Mouse (Mus musculus): Measurements from ENCODE around the gene Mzf1. TPM values are rescaled to one million over a fixed set of nuclear protein-coding genes. Genes with fewer than 3 reads are reported as not detected.

Gene Mzf1
- 1.1 and 1.6 TPM in 2 replicates for polyA plus RNA-seq (2012; rRNA removed; ENCODE audit: low replicate concordance)

DNA sequence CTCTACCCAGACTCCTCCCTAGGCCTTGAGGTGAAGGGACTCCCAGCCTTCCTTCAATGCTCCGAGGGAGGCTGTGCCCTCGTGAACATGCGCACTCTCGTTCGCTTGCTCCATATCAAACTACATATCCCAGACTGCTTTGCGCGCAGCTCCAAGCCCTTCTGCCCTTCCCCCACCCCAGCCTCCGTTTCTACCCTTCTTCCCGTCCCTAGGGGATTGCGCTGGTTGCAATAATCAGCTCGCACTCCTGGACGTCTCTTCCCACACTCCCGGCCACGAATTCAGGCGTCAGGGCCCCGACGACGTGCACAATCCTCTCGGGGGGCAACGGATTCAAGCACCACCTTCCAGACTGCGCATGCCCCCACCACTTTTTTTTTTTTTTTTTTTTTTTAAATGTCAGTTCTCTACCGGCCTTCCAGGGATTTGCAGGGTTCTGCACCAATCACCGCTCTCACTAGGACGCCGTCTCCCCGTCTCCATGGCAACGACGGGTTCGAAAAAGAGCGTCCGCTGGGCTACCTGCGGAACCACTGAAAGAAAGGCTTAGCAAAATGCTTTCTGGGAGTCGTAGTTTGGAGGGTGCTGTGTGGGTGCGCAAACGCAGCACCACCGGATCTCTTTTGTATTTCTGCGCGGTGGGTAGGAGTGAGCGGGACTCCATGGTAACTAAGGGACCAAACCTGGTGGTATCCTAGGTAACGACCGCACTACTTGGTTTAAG, at the start of gene Mzf1:
Gene Mzf1, minus strand, starts transcription at position 478 of the 724 bp plus-strand sequence.

GRCm38 (mm10) chr7:13095073-13095472, 40.5 kb upstream of the Mzf1 start, which contains the start of gene Vmn1r85:
Gene Vmn1r85 (minus strand): TSS chr7:13095173.

GRCm38 (mm10) chr7:13037901-13038555, 16.5 kb downstream of the Mzf1 start, which contains the start of gene Ube2m:
Gene Ube2m (minus strand): TSS chr7:13038275.

DNA sequence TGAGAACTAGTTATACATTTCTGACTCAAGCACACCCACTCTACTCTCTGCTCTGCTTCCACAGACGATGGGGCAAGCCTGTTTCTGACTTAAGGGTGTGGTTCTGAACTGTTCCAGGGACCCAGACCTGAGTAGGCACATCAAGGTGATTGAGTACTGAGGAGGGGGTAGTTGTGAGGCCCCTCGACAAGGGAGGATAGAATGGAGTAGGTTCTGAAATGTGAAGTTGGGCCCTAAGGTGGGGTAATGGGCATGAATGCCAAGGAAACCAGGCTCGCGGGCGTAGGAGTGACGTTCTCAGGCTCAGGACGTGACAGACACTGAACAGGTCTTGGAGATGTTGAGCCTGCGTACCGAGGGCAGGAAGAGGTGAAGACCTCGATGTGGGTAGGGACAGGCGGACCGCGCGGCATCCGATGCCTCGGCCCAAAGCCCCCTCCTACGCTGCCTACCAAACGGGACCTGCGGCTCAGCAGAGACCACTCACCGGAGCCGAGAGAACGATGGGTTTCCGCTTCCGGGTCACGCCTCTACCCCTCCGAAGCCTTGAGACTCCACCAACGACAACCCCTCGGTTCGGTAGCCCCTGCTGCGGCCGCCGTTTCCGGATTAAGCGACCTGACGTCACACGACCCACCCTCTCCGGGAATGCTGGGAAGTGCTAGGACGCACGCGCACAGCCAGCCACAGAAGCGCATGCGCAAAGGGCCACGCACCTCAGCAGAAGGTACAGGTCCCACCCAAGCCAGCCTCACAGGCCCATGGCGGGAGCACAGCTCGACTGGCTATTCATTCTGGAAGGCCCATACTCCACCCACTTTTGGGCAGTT, 20.2 kb downstream of the Mzf1 start, which contains the start of gene Chmp2a:
Gene Chmp2a, minus strand, starts transcription at position 660 of the 830 bp plus-strand sequence.

DNA sequence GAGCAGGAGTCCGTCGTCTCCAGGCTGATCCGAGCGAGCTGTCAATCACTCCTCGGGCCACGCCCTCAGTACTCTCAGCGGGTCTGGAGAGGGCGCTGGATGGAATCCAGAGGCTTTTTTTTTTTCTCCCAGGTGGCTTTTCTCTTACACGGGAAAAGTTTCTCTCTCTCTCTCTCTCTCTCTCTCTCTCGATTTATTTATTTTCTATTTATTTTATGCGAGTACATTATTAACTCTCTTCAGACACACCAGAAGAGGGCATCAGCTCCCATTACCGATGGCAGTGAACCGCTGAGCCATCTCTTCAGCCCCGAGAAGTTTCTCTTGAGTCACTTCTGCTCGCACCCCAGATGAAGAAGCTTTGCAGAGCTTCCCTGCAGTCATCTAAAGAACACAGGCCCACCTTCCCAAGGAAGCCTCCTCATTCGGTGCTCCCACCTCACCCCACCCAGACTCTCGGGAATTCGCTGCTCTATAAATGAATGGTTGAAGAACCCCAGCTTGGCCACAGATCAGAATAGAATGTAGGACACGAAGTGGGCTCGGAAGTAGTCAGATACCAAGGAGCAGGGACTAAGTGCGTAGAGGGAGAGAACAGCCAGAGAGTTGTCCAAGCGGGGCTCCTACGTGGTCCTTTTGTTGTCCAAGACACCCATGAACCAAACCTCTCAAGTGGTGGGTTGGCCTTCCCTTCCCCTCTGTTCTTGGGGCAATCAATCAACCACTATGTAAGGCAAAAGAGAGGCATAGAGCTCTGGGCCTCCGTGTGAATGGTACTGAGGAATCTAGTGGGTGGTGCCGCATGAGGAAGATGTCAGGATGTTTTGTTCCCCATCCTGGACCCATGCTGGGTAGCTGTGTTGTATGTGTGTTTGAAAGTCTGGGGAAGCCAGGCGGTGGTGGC, 44.3 kb downstream of the Mzf1 start, which contains the start of gene Zbtb45:
Gene Zbtb45, minus strand, starts transcription at position 30 of the 904 bp plus-strand sequence.

DNA sequence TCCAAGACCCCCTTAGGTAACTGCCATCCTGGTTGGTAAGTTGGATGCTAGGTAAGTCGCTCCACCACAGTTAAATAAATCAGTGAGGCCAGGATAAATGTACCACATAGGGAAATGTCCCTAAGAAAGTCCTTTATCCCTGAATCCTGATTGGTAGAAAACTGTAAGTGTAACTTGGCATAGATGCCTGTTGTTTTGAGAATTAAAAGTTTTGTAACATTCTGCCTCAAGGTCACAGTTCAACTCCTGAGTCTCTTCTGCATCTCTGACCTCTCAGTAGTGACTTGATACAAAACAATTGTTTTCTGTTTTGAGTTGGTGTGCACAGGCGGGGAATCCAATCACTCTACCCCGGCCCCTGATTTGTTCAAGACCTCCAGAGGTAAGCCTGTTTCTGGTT, 55.7 kb downstream of the Mzf1 start, which contains the start of gene Trim28:
Gene Trim28, plus strand, starts transcription at position 264 of the 400 bp plus-strand sequence.

DNA sequence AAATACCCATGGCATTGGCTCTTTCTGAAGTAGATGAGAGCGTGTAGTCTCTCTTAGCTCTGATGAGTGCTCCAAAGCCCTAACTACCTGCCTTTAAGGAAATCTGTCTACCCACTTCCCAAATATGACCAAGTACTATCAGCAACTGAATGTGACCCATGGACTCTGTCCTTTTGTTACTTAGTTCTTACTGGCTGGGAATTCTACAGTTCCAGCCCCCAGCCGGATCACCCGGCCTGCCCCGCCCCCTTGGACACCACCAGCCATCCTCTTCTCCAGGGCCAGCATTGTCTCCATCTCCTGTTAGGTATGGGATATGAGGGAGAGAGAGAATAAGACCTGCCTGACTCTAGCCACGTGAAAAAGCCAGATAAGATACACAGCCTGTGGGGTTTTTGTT, 56.5 kb downstream of the Mzf1 start, which contains the start of gene Slc27a5:
Gene Slc27a5, minus strand, starts transcription at position 140 of the 400 bp plus-strand sequence.

Other genes starting within 250 kb of the Mzf1 start
- gene Zfp329, start 235.9 kb downstream of the Mzf1 start, polyA plus RNA-seq (2012; rRNA removed; ENCODE audit: low replicate concordance): 0.04 and 0.11 TPM in 2 replicates
- 4.8 and 5.0 TPM in 2 replicates for gene Zfp110, start 220.0 kb downstream of the Mzf1 start, polyA plus RNA-seq (2012; rRNA removed; ENCODE audit: low replicate concordance)
- 0.16 TPM in 1 of 2 replicates, not detected in the other for gene Zfp128, start 173.6 kb downstream of the Mzf1 start, polyA plus RNA-seq (2012; rRNA removed; ENCODE audit: low replicate concordance)
- 3.3 and 4.4 TPM in 2 replicates for gene Zscan22, start 156.9 kb downstream of the Mzf1 start, polyA plus RNA-seq (2012; rRNA removed; ENCODE audit: low replicate concordance)
- gene Rps5, start 132.5 kb downstream of the Mzf1 start, polyA plus RNA-seq (2012; rRNA removed; ENCODE audit: low replicate concordance): 923 and 1,500 TPM in 2 replicates
- gene Rnf225, start 127.3 kb downstream of the Mzf1 start, polyA plus RNA-seq (2012; rRNA removed; ENCODE audit: low replicate concordance): 0.14 and 0.33 TPM in 2 replicates
- 2.2 and 3.4 TPM in 2 replicates for gene Zfp324, start 88.9 kb downstream of the Mzf1 start, polyA plus RNA-seq (2012; rRNA removed; ENCODE audit: low replicate concordance)
- gene Zfp446, start 76.9 kb downstream of the Mzf1 start, polyA plus RNA-seq (2012; rRNA removed; ENCODE audit: low replicate concordance): 1.6 and 2.4 TPM in 2 replicates
- 0.53 and 1.1 TPM in 2 replicates for gene Slc27a5, start 56.6 kb downstream of the Mzf1 start, polyA plus RNA-seq (2012; rRNA removed; ENCODE audit: low replicate concordance)
- gene Trim28, start 55.6 kb downstream of the Mzf1 start, polyA plus RNA-seq (2012; rRNA removed; ENCODE audit: low replicate concordance): 163 and 224 TPM in 2 replicates
- 40.6 and 44.7 TPM in 2 replicates for gene Zbtb45, start 44.7 kb downstream of the Mzf1 start, polyA plus RNA-seq (2012; rRNA removed; ENCODE audit: low replicate concordance)
- 34.9 and 69.3 TPM in 2 replicates for gene Chmp2a, start 20.0 kb downstream of the Mzf1 start, polyA plus RNA-seq (2012; rRNA removed; ENCODE audit: low replicate concordance)
- 110 and 111 TPM in 2 replicates for gene Ube2m, start 16.5 kb downstream of the Mzf1 start, polyA plus RNA-seq (2012; rRNA removed; ENCODE audit: low replicate concordance)
- gene Vmn1r85, start 40.4 kb upstream of the Mzf1 start, polyA plus RNA-seq (2012; rRNA removed; ENCODE audit: low replicate concordance): not detected in 2 replicates
- gene Vmn1r86, start 65.2 kb upstream of the Mzf1 start, polyA plus RNA-seq (2012; rRNA removed; ENCODE audit: low replicate concordance): not detected in 2 replicates
- gene Vmn1r87, start 85.4 kb upstream of the Mzf1 start, polyA plus RNA-seq (2012; rRNA removed; ENCODE audit: low replicate concordance): not detected in 2 replicates
- not detected in 2 replicates for gene Vmn1r88, start 104.8 kb upstream of the Mzf1 start, polyA plus RNA-seq (2012; rRNA removed; ENCODE audit: low replicate concordance)
- not detected in 2 replicates for gene Vmn1r89, start 158.3 kb upstream of the Mzf1 start, polyA plus RNA-seq (2012; rRNA removed; ENCODE audit: low replicate concordance)
- gene Lig1, start 222.5 kb upstream of the Mzf1 start, polyA plus RNA-seq (2012; rRNA removed; ENCODE audit: low replicate concordance): 5.4 and 6.0 TPM in 2 replicates
- gene Zswim9, start 224.0 kb upstream of the Mzf1 start, polyA plus RNA-seq (2012; rRNA removed; ENCODE audit: low replicate concordance): 1.4 and 1.8 TPM in 2 replicates